Mouse (Mus musculus) ovary, adult 18-20 months (tissue): Measurements from ENCODE around the gene Kcnh1.

Experiments used
- DNase-seq: peaks from one replicate; pipeline ENCODE4 v3.0.0; 2022; ENCODE audit warnings: low spot score, mixed read lengths

Gene Kcnh1

GRCm38 (mm10) chr1:192415813-192416212 lies 225.2 kb downstream of the Kcnh1 start:
- DNase-seq: no peak

- no peak for DNase-seq
Measured at GRCm38 (mm10) chr1:192416241-192416821, 225.8 kb downstream of the Kcnh1 start.

- DNase-seq: no peak
Measured at GRCm38 (mm10) chr1:192419176-192419575, 228.6 kb downstream of the Kcnh1 start.

- DNase-seq: no peak
Measured at GRCm38 (mm10) chr1:192421377-192422166, 231.0 kb downstream of the Kcnh1 start.

GRCm38 (mm10) chr1:192431423-192431822 lies 240.8 kb downstream of the Kcnh1 start:
- no peak for DNase-seq

GRCm38 (mm10) chr1:192435503-192435902 lies 244.9 kb downstream of the Kcnh1 start:
- no peak for DNase-seq

- no peak for DNase-seq
Measured at GRCm38 (mm10) chr1:192439151-192439837, 248.7 kb downstream of the Kcnh1 start.

GRCm38 (mm10) chr1:192442772-192443445 lies 252.3 kb downstream of the Kcnh1 start:
- DNase-seq: no peak

- no peak for DNase-seq
Measured at GRCm38 (mm10) chr1:192443998-192444657, 253.6 kb downstream of the Kcnh1 start.

- peak; percentile 41 for DNase-seq
Measured at GRCm38 (mm10) chr1:192444658-192445447, 254.3 kb downstream of the Kcnh1 start.

GRCm38 (mm10) chr1:192446158-192446557 lies 255.6 kb downstream of the Kcnh1 start:
- DNase-seq: peak; percentile 12

- no peak for DNase-seq
Measured at GRCm38 (mm10) chr1:192447666-192448065, 257.1 kb downstream of the Kcnh1 start.

GRCm38 (mm10) chr1:192448512-192448911 lies 257.9 kb downstream of the Kcnh1 start:
- DNase-seq: no peak

- no peak for DNase-seq
Measured at GRCm38 (mm10) chr1:192449572-192450351, 259.2 kb downstream of the Kcnh1 start.

GRCm38 (mm10) chr1:192450425-192450824 lies 259.9 kb downstream of the Kcnh1 start:
- DNase-seq: no peak

GRCm38 (mm10) chr1:192451722-192452121 lies 261.1 kb downstream of the Kcnh1 start:
- no peak for DNase-seq

- DNase-seq: no peak
Measured at GRCm38 (mm10) chr1:192454501-192454900, 263.9 kb downstream of the Kcnh1 start.

GRCm38 (mm10) chr1:192454981-192455380 lies 264.4 kb downstream of the Kcnh1 start:
- no peak for DNase-seq

- DNase-seq: no peak
Measured at GRCm38 (mm10) chr1:192457037-192457436, 266.5 kb downstream of the Kcnh1 start.

- peak; percentile 26 for DNase-seq
Measured at GRCm38 (mm10) chr1:192457526-192458206, 267.1 kb downstream of the Kcnh1 start.
